In genomic region chr2:151978494-151978893, GRCm38 (mm10) we compare ENCODE assay signal across 9 mouse cellular contexts. TPM values are rescaled to one million over a fixed set of nuclear protein-coding genes. Genes with fewer than 3 reads are reported as not detected.
A peak's percentile ranks its signal among the peaks of the same experiment; 100 is the strongest.
DNase-seq lines count a peak whose midpoint lies in the region; ATAC-seq and TF ChIP-seq lines count a peak whose summit lies in the region.
"Had no signal": no experiment of that assay in that cellular context is flagged by ENCODE, and none has a peak within 500 bp of the region (broad histone marks: within the 10 kb centered on the region; RNA-seq: fewer than 3 reads in every experiment).

No protein-coding gene starts in this region.

- no peaks in the 10 kb centered on the region for H3K36me3 ChIP-seq in heart, embryonic 12.5 days
- H3K36me3 ChIP-seq in limb, embryonic 11.5 days (ENCODE audit: control insufficient read depth, insufficient read depth, low read length), result no peaks in the 10 kb centered on the region
- no peaks in the 10 kb centered on the region for H3K36me3 ChIP-seq in neural tube, embryonic 14.5 days (ENCODE audit: control insufficient read depth, insufficient read depth, low read length)

- H3K9ac ChIP-seq in heart, embryonic 12.5 days, result no peak overlapping the region
- H3K9ac ChIP-seq in limb, embryonic 11.5 days (ENCODE audit: low read length), result no peak overlapping the region
- H3K9ac ChIP-seq in neural tube, embryonic 14.5 days (replicated peaks; ENCODE audit: low read depth, low read length), result no peak overlapping the region

- H3K27me3 ChIP-seq in heart, embryonic 12.5 days (replicated peaks), result peaks cover 27% of the 10 kb centered on the region
- H3K27me3 ChIP-seq in limb, embryonic 11.5 days (ENCODE audit: control insufficient read depth, insufficient read depth, low read length), result peaks cover 5% of the 10 kb centered on the region; the same call in 1 of the 2 replicates
- no peaks in the 10 kb centered on the region for H3K27me3 ChIP-seq in neural tube, embryonic 14.5 days (ENCODE audit: control insufficient read depth, insufficient read depth, low read length)

- H3K9me3 ChIP-seq in heart, embryonic 12.5 days (replicated peaks), result no peaks in the 10 kb centered on the region
- no peaks in the 10 kb centered on the region for H3K9me3 ChIP-seq in limb, embryonic 11.5 days (ENCODE audit: control insufficient read depth, low read length)
- H3K9me3 ChIP-seq in neural tube, embryonic 14.5 days (ENCODE audit: control insufficient read depth, low read length), result no peaks in the 10 kb centered on the region

- no peak for DNase-seq in lung, adult 2 months
- no peak for DNase-seq in lung, postnatal 25 days (ENCODE audit: low spot score)
- no peak for DNase-seq in limb, embryonic 11.5 days (ENCODE audit: low spot score)
- no peak for DNase-seq in frontal cortex, postnatal 10 days (ENCODE audit: low spot score in 2 of 2)
- no peak for DNase-seq in adrenal gland, adult 2 months
- DNase-seq: right cerebral cortex, postnatal 4 days had no signal

- peak overlapping the region; percentile 27 for H3K4me3 ChIP-seq in lung, adult 2 months (replicated peaks; ENCODE audit: extremely low read depth, low read depth, low read length)
- no peak overlapping the region for H3K4me3 ChIP-seq in heart, embryonic 12.5 days
- H3K4me3 ChIP-seq in limb, embryonic 11.5 days (ENCODE audit: low read depth, low read length), result no peak overlapping the region
- no peak overlapping the region for H3K4me3 ChIP-seq in neural tube, embryonic 14.5 days (ENCODE audit: low read depth, low read length)

- TF ChIP-seq CTCF in lung, adult 2 months (IDR thresholded peaks at IDR 0.05; ENCODE audit: insufficient read depth, low read length), result no peak

- ATAC-seq in heart, embryonic 12.5 days (ENCODE audit: insufficient number of reproducible peaks, low FRiP score), result no peak
- ATAC-seq in limb, embryonic 11.5 days (ENCODE audit: insufficient number of reproducible peaks, low FRiP score, low TSS enrichment, low read depth), result no peak
- no peak for ATAC-seq in neural tube, embryonic 14.5 days (ENCODE audit: low read depth)
- ATAC-seq in megakaryocyte-erythroid progenitor cell, adult 5-6 weeks (replicated peaks; ENCODE audit: low FRiP score, low TSS enrichment, poor library complexity, severe bottlenecking), result no peak

- H3K4me1 ChIP-seq in lung, adult 2 months (ENCODE audit: control insufficient read depth, insufficient read depth, low read length), result peaks cover 25% of the 10 kb centered on the region
- H3K4me1 ChIP-seq in heart, embryonic 12.5 days (replicated peaks), result peaks cover 35% of the 10 kb centered on the region
- peaks cover 27% of the 10 kb centered on the region for H3K4me1 ChIP-seq in limb, embryonic 11.5 days (ENCODE audit: control insufficient read depth, insufficient read depth, low read length)
- peaks cover 15% of the 10 kb centered on the region for H3K4me1 ChIP-seq in neural tube, embryonic 14.5 days (ENCODE audit: control insufficient read depth, insufficient read depth, low read length)

- peak overlapping the region; percentile 79; the same call in 1 of the 2 replicates for H3K4me2 ChIP-seq in heart, embryonic 12.5 days
- peak overlapping the region; percentile 68; the same call in 1 of the 2 replicates for H3K4me2 ChIP-seq in limb, embryonic 11.5 days (ENCODE audit: low read depth, severe bottlenecking)
- peak overlapping the region; percentile 94; the same call in 1 of the 2 replicates for H3K4me2 ChIP-seq in neural tube, embryonic 14.5 days (ENCODE audit: low read depth, low read length)

- no peak overlapping the region for H3K27ac ChIP-seq in heart, embryonic 12.5 days (ENCODE audit: poor library complexity, severe bottlenecking)
- H3K27ac ChIP-seq in limb, embryonic 11.5 days (replicated peaks; ENCODE audit: low read depth, low read length), result no peak overlapping the region; the same call in 1 of the 2 replicates
- H3K27ac ChIP-seq in neural tube, embryonic 14.5 days (ENCODE audit: low read depth, low read length), result no peak overlapping the region

- WGBS in lung, adult 2 months, result 46% methylated on average over 6 of the region's 6 CpGs
- WGBS in heart, embryonic 12.5 days, result 78% methylated on average over 6 of the region's 6 CpGs
- WGBS in limb, embryonic 11.5 days, result 49% methylated on average over 6 of the region's 6 CpGs
- 63% methylated on average over 6 of the region's 6 CpGs for WGBS in neural tube, embryonic 14.5 days

- TF ChIP-seq POLR2A in lung, adult 2 months (IDR thresholded peaks at IDR 0.05; ENCODE audit: borderline replicate concordance, extremely low read depth, low read depth, low read length), result no peak

RNA-seq across cellular contexts. Expression of gene Fam110a, which starts 1.5 kb away (rescaled TPM):
- polyA plus RNA-seq in lung, adult 2 months (2012; rRNA removed), result 41.1 and 42.1 TPM in 2 replicates
- polyA plus RNA-seq in heart, embryonic 12.5 days (2016; fragmentation: Nextera tagmentation; extraction: Ambion mirVana), result 10.3 and 10.9 TPM in 2 replicates
- polyA plus RNA-seq in limb, embryonic 11.5 days (2014; fragmentation: Nextera tagmentation; extraction: Ambion mirVana), result 31.7 and 32.9 TPM in 2 replicates
- 36.3 and 36.6 TPM in 2 replicates for polyA plus RNA-seq in neural tube, embryonic 14.5 days (2014; fragmentation: Nextera tagmentation; extraction: Ambion mirVana)
- total RNA-seq in megakaryocyte-erythroid progenitor cell, adult 5-6 weeks (2014; fragmentation: Nextera tagmentation), result 3.7 and 9.1 TPM in 2 replicates
- 0.50 and 1.6 TPM in 2 replicates for total RNA-seq in megakaryocyte-erythroid progenitor cell, adult 5-6 weeks (2017)
- 10 to 100 TPM in 1 of 2 experiments, 1 to 10 TPM in 1; 8.5 to 11.3 TPM for total RNA-seq in adrenal gland, adult 2 months (2021)
- polyA plus RNA-seq in adrenal gland, adult 2 months (2012; rRNA removed), result 24.1 and 24.6 TPM in 2 replicates

RNA-seq across cellular contexts. Expression of gene Slc52a3, which starts 17.8 kb away (rescaled TPM):
- polyA plus RNA-seq in lung, adult 2 months (2012; rRNA removed), result 34.5 and 40.5 TPM in 2 replicates
- 0.34 and 0.45 TPM in 2 replicates for polyA plus RNA-seq in heart, embryonic 12.5 days (2016; fragmentation: Nextera tagmentation; extraction: Ambion mirVana)
- polyA plus RNA-seq in limb, embryonic 11.5 days (2014; fragmentation: Nextera tagmentation; extraction: Ambion mirVana), result 0.82 and 0.88 TPM in 2 replicates
- 0.60 and 1.2 TPM in 2 replicates for polyA plus RNA-seq in neural tube, embryonic 14.5 days (2014; fragmentation: Nextera tagmentation; extraction: Ambion mirVana)
- 0.42 and 1.4 TPM in 2 replicates for total RNA-seq in megakaryocyte-erythroid progenitor cell, adult 5-6 weeks (2014; fragmentation: Nextera tagmentation)
- 0.34 and 0.80 TPM in 2 replicates for total RNA-seq in megakaryocyte-erythroid progenitor cell, adult 5-6 weeks (2017)
- total RNA-seq in adrenal gland, adult 2 months (2021), result 1 to 10 TPM; 3.1 to 5.4 TPM
- 5.7 and 6.9 TPM in 2 replicates for polyA plus RNA-seq in adrenal gland, adult 2 months (2012; rRNA removed)
